Mouse (Mus musculus) heart, adult 11 months (tissue): ENCODE data around the gene Syt1.

Experiments used
- DNase-seq: peaks from one replicate; pipeline ENCODE4 v3.0.0; 2022

Gene Syt1

DNA sequence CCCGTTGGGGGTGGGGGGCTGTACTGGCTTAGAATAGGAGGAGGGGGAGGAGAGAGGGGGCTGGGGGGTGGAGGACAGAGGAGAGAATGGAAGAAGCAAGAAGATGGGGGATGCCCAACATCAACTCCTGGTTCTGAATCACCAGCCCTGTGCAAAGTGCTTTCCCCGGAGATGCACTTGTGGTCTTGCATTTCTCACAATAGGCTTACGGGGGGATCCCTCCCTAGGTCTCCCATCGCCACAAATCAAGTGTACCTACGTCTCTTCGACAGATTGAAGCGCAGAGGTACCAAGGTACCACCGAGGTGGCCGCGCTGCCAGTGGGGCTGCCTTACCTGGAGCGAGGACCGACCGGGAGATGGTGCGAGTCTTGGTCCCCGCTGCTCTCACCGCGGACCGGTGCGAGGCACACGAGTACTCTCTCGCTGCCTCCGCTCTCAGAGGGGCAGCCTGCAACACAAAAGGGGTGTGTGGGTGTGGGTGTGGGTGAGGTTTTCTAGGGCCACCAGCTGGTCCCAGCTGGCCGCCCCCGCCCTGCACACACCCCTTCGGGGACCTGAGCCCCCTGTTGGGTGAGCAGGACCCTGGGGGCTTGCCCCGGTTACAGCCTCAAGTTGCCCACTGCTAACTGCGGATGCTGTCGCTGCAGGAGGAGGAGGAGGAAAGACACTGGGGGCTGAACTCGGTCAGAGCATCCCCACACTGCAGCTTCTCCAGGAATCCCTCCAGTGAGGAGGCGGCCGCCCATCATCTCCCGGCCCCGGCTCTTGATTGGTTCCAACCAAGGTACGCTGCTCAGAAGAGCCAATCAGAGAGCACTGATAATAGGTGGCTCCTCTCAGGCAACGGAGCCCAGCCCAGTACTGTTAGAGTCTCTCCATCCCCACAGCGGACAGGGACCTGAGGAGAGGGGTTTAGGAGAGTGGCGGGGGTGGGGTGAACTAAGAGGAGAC, at the start of gene Syt1:
Syt1 (minus strand) TSS at position 742 of the 953 bp plus-strand sequence.
- DNase-seq, result peak; percentile 93

DNA sequence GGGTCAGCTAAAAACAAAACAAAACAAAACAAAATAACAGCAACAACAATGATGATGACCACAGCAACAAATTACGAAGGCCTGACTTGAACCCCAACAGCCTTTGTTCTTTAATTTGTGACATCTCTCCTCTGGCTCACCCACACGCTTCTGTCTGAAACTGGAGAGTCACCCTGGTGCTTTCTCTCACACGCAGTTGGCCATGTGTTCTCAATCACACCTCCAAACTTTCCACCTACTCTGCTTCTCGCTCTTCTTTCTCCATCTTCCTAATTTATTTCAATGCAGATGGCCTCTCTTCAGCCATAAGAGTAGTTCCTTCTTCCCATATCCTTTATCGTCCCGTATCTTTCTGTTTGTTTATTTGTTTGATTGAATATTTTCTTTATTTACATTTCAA, 45.7 kb upstream of the Syt1 start:
- DNase-seq, result no peak

DNA sequence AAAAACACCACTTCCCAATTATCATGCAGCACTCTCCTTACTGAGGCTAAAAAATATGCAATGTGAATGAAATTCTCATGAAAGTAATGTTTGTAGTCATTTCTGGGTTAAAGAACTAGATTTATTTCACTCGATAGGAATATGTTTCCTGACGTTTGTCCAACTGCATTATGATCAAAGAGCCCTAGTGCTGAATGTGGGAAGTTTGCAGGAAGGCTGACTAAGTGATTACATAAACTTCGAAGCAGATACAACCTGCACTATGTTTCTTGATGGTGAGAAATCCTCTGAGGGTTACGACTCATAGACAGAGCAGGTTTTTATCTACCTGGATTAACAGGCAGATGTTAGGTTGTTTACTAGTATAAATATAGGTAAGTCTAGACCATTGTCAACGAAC, 36.8 kb upstream of the Syt1 start:
- no peak for DNase-seq

DNA sequence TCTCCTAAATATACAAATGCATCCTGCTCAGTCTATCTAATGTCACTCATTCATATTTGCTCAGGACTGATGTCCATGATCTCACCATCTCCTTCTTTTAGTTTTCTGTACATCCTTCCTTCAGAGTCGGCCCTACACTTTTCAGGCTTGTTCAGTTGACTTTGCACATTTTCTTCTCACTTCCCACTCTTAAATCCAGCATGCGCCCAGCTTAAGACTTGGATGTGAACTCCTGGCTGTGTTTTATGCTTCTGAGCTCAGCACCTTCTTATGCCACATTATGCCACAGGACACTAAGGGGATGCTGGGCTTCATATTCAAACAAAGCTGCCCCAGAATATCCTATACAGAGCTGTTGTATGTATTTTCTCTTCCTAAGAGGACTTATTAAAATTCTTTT, 36.2 kb upstream of the Syt1 start:
- no peak for DNase-seq

DNA sequence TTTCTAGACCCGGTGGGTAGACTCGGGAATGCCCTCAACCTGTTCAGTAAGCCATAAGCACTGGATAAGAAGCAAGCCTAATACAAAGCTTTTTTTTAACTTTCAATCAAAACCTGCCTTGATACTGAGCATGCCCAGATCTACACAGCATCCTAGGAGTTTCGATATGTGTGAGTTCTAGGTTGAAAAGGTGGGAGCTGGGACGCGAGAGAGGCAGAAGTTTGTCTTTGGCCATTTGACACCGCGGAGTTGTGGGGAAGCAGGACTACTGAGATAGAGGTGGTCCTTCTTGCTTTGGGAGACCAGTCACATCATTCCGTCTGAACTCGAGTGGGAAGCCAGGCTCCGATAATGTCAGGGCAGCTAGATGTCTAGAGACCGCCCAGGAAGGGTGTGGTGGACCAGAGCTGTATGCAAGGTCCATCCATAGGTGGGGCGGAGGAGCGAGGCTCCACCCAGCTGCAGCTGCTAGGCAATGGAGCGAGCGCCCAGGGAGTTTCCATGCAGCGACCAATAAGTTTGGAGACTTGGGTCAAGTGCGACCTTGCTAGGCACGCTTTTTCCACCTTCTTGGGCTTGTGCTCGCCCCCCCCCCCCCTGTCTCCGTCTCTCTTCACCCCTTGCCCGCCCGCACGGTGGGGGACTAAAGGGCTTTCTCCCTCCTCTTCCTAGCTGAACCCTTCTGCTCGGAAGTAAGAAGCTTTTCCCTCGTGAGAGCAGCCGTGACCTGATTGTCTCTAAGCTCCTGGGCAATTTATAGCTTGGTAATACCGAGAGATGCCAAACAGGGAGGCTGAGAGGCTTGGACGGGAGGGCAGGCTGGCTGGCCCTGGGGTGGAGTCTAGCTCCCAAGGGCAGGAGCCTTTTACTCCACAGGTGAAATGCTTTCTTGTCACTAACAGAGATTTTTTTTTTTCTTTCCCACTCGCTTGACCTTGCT, 714 bp upstream of the Syt1 start:
- peak; percentile 86 for DNase-seq

DNA sequence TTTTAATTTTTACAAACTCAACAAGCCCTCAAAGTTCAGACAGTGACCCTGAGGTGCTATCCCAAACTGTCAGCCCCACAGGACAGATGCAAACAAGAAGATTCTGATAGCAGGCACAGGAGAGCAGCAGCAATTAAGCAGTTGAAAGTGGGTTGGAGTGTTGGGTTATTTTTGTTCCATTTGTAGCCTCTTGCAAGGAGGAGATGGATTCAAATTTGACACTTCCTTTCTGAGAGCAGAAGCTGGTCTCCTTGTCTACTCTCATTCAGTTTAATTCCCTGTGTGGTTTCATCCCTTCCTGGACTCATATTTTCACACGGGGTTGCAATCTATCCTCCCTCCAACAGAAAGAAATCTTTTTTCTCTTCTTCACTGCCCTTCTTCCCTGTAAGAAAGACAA, 951 bp downstream of the Syt1 start:
- no peak for DNase-seq

DNA sequence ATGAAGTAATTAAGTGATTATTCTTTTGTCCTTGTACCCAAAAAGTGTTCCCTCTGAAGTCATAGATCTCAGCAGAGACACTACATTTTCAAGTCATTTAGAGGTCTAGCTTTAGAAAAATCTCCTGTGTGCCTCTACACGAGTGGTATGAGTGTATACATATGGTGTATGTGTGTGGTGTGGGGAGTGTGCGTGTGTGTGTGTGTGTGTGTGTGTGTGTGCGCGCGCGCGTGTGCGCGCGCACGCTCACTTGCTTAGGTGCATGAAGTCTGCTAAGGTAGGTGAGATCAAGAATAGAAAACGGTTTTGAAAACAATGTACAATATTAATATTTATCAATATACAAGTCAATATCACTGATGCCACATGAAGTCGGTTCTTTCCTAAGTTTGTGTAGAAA, 2.3 kb downstream of the Syt1 start:
- DNase-seq, result no peak

DNA sequence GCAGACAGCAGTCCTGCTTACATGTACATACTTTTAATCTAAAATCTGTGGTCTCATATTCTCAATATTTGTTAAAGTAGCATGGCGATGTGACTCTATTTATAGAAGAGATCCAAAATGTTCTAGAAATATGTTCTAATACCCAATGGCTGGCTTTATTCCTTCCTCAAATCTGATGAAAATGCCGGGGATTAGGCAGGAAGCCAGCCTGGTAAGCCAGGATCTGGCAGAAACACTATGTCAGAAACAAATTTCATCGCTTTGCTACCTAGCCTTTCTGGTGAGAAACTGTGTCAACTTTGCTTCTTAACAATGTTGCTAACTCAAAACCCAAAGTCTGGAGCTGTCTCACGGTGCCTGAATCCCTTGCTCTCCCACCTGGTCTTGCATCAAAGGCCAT, 7.3 kb downstream of the Syt1 start:
- DNase-seq, result no peak

DNA sequence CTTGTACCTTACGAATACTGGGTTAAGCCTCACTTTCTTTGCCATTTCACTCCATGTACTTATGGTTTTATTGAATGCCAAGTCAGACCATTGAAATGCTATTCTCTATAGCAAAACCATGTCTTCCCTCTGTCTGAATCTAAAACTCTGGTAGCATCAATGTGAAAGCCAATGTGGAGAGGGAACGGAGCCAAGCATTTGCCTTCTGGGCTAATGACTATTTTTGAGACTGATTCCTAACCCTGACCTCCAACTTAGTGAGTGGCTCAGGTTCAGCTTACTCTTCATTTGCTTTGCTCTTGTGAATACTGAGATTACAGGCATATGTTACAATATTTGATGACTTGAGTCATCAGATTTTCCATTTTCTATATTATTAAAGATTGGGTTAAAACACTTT, 23.5 kb downstream of the Syt1 start:
- no peak for DNase-seq

DNA sequence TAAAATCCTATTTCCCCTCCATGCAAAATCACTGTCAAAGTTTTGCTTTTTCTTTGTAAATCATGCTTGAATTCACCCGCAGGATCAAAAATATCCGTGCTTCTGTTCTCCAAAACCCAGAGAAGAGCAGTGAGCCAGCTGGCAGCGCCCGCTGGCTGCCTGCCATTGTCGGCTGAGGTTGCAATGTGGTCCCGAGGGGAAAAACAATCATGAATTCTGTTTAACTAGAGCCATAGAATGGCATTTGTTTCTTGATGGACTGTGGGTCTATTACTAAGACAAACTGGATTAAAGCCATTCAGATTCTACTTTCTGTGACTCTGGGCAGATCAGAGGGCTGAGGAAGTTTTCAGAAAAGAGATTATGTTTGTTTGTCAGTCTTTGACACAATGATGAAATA, 31.1 kb downstream of the Syt1 start:
- DNase-seq, result peak; percentile 91

DNA sequence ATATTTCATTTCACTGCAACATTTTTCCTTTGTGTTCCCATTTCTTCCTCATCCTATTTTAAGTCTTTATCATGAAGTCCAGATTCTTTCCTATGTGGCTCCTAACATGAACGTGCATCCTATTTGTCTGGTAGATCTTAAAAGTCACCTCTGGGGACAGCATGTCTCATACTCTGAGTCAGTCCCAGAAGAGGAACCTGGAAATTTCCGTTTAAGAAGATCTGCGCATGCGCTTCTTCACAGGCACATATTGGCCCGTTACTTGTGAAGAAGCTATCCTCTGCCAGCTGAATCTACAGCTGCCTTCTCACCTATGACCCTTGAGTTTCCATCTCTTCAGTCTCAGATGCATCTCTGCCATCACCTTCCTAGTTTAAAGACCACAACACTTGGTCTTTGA, 55.8 kb downstream of the Syt1 start:
- DNase-seq, result peak; percentile 23

DNA sequence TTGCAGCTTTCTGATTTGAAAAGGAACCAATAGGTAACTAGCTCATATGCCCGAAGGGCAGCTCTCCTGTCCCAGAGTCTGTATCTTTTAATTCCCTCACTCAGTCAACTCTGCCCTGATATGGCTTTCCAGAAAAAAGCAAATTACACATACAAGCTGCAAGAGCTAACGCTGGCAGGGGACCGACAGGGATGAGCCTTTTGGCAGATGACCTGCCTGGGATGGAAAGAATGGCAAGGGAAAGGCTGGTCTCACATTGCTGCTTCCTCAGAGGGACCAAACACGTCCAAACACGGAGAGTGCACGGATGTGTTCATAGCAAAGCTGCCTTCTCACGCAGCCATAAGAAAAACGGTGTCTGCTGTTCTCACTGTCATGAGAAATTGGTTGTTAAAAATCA, 58.6 kb downstream of the Syt1 start:
- DNase-seq, result no peak

DNA sequence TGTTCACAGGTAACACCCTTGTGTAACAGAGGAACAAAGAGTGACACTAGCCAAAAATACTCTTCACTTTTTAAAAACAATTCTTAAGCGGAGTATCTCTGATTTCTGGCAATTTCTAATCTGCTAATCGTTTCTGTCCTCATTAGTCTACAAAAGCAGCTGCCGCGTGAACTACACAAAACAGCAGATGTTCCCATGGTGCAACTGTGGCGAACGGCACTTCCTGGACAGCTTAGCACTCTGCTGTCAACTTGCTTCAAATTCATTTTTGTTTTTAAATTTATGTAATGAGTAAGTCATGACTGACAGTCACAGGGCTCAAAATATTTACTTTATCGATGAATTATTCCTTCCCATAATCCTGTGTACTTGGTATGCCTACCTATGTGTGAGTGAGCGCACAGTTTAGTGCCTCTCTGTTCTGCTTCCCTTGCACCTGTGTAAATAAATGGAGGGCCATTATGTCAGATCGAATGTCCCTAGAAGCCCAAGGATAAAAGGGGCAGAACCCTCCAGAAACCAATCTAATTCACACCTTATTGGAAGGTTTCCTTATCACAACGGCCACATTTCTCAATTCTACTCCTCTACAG, 73.8 kb downstream of the Syt1 start:
- DNase-seq, result no peak

DNA sequence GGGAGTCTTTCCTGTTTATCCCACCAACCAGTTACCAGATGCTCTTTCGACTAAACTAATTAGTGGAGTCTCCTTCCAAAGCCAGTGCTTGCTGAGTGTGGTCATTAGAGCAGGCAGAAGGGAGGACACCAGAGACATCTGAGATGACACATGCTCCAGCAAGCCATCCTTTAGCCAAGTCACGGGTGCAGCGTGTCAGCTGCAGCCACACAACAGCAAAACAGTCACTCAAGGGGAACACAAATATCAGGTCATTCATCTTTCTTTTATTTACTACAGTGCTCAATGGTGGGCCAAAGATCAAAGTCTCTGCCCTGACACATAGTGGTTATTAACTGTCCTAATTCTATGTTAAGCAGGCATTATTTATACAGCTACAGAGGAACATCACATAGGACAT, 80.5 kb downstream of the Syt1 start:
- DNase-seq, result no peak

DNA sequence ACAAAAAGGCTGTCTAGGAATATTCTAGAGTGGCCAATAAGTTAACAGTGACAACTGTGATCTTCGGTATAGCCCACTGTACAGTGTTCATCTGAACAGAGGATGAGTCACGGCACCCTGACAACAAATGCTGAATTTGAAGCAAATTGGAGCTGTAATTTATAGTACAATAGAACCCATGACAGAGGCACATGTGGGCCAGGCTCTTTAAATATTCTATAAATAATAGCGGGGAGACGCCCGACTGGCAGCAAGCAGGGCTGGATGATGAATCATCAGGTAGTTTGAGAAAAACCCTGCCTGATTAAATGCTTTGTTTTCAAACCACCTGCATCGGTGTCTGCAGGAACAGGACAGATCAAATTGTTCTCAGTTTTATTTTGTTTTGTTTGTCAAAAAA, 81.1 kb downstream of the Syt1 start:
- no peak for DNase-seq

DNA sequence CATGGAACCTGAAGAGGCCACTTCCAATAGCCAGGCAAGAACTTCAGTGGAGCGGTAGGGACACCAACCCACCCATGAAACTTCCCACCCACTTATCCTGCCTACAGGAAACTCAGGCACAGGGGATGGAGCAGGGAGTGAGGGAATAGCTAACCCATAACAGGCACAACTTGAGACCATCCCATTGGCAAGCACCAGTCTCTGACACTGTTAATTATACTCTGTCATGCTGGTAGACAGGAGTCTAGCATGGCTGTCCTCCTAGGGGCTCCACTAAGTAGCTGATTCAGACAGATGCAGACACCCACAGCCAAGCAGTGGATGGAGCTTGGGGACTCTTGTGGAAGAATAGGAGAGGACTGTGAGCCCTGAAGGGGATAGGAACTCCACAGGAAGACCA, 105.5 kb downstream of the Syt1 start:
- no peak for DNase-seq

DNA sequence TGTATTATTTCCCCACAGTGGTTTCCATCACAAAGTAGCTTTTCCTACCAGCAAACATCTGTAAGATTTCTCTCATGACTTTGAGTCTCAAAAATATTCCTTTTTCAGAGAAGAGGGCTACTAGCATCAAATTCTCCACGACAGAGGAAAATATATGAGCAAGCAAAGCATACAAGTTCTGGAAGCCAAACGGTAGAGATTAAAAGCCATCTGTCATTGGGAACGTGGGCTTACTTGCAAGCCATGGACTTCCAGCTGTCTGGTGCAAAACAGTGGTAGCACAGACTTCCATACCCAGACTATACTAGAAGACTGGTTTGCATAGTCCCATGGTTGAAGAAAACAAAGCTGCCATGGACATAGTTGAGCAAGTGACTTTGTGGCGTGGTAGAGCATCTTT, 106.4 kb downstream of the Syt1 start:
- DNase-seq, result no peak

DNA sequence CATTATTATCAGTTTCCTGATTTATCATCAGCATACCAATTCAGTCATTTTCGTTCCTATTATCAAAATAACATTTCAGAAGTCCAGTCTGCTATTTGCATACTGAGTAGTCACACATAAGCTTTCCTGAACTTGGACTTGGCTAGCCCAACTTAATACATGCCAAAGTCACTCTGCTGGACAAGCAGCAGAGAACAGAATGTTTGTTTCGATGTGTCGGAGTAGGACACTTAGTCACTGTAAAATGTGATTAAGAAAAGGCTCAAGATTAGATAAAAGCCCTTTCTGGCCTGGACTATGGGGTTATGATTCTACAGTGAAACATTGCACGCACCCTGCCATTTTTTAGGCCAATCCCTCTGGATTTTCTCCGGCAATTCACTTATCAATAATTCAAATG, 114.3 kb downstream of the Syt1 start:
- peak; percentile 90 for DNase-seq

DNA sequence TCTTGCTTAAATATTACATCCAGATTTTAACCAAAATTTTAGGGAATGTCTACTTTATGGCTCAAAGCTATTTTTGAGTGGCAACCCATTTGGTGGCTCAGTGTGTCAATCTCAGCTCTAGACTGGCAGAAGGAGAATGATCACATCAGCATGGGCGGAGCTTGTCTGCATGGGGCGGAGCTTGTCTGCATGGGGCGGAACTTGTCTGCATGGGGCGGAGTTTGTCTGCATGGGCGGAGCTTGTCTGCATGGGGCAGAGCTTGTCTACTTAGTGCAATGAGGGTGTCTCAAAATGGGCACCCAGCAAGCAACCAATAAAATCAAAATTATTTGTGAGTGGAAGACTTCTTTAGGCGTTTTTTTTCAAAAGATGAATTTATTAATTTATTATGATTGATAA, 117.5 kb downstream of the Syt1 start:
- DNase-seq, result no peak

DNA sequence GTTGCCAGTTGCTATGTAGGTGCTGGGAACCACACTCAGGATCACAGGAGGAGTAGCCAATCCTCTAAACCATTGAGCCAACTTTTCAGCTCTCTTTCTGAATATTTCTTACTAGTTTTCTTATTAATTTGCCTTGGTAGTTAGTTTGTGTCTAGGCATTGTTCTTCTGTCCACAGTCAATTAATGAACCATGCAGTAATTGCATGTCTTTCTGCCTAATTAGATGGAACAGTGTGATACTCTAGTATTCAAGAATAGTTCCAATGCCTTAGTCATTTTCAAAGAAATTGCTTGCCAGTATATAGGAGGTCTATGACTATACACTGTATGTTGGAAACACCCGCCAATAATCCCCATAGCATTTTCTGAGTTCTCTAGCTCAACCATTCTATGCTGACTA, 118.3 kb downstream of the Syt1 start:
- no peak for DNase-seq

DNA sequence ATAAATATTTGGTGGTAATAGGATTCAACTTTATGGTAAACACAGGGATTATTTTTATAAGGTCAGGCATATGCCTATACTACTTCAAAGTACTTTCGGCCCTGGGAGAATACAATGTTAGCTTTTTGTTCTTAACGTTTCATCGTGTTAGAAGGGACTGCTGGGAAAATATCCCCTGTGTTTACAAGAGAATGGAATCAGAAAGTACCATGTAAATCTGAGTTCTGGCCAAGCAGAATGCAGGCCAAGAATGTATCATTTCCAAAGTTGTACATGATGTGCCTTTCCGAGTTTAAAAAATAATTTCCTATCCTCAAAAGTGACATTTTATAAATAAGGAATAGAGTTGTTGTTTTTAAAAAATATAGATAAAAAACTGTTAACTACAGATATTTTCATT, 121.7 kb downstream of the Syt1 start:
- no peak for DNase-seq

DNA sequence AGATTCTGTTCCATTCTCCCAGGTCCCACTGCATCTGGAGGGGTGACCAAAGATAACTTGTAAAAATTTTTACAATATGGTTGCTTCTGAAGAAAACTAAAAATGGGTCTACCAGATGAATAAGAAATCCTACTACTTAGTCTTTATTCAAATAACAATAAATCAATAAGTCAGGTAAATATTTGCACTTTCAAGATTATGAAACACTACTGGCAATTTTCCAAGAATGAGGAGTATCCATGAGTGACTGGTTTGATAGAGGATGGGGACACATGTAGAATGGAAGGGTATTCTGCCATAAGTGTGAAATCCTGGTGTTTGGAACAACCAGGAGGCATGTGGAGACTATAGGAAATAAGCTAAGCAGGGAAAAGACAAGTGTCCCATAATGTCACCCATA, 124.0 kb downstream of the Syt1 start:
- DNase-seq, result no peak

DNA sequence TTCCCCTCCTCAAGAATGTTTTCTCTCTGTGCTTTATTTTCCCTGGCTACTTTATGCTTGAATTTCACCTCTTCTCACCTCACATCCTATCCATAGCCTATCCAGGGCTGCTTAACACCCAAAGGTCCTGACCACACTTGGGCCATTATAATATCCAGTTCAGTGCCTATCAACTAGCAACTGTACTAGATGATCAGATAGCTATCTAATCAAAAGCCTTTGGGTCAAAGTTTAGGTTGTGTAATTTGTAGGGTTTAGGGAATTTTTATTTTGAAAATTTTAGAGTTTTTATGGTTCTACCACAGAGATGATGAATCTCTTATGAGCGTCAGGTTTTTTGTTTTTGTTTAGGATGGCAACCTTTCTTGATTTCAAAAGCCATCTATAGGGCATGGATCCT, 125.0 kb downstream of the Syt1 start:
- DNase-seq, result no peak

DNA sequence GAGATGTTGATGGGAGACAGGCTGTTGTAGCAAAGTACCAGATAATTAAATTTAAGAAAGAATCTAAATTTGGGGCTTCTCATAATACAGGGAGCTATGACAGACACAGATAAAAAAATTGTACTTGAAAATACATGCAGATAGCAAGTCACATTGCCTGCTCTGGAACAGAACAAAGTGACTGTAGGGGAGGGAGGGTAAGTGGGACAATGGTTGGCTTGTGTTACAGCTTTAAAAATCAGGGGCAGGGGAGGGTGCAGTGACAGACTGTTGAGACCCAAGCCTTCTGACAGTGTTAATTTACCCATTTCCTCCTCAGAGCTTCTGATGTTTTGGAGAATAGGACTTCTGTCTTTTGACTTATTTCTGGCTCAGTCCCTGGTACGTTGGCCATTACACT, 126.3 kb downstream of the Syt1 start:
- no peak for DNase-seq
